Mouse (Mus musculus) spleen, adult 2 months (tissue): ENCODE data around the gene Exosc5. TPM values are rescaled to one million over a fixed set of nuclear protein-coding genes. Genes with fewer than 3 reads are reported as not detected.

ENCODE experiments used
- DNase-seq, 2 experiments: peaks; one replicate each; pipeline versions ENCODE4 v3.0.0 to v3.0.0-alpha.2; 2012 to 2021; ENCODE audit warnings: low spot score in 2 of 2, low read depth in 1 of 2
- H3K27ac ChIP-seq: fragments of 200-500 bp; 2 replicates; pipeline ENCODE4 v1.5.1; 2012; ENCODE audit warnings: low read length, inconsistent platforms; ENCODE audit not compliant: insufficient read depth
- H3K27me3 ChIP-seq: fragments of 200-500 bp; 2 replicates; pipeline ENCODE4 v1.6.1; 2012; ENCODE audit warnings: mild to moderate bottlenecking, moderate library complexity, low read length, inconsistent platforms; ENCODE audit not compliant: control insufficient read depth, insufficient read depth
- H3K36me3 ChIP-seq: fragments of 200-500 bp; 2 replicates; pipeline ENCODE4 v1.6.1; 2012; ENCODE audit warnings: mild to moderate bottlenecking, low read length, inconsistent platforms; ENCODE audit not compliant: control insufficient read depth, insufficient read depth
- H3K4me1 ChIP-seq: fragments of 200-500 bp; 2 replicates; pipeline ENCODE4 v1.6.1; 2011; ENCODE audit warnings: inconsistent platforms; ENCODE audit not compliant: control insufficient read depth, insufficient read depth, insufficient read length
- H3K4me3 ChIP-seq: fragments of 200-500 bp; 2 replicates; pipeline ENCODE4 v1.5.1; 2011; ENCODE audit warnings: mild to moderate bottlenecking, inconsistent platforms; ENCODE audit not compliant: insufficient read depth, insufficient read length; ENCODE audit errors: extremely low read depth
- CTCF ChIP-seq: fragments of 200-500 bp; IDR thresholded peaks from 2 replicates; pipeline ENCODE4 v1.5.1; 2011; ENCODE audit warnings: mild to moderate bottlenecking, inconsistent platforms; ENCODE audit not compliant: insufficient read depth, insufficient read length, insufficient replicate concordance; ENCODE audit errors: extremely low read depth
- POLR2A ChIP-seq: fragments of 200-500 bp; IDR thresholded peaks from 2 replicates; pipeline ENCODE4 v1.6.1; 2011; ENCODE audit warnings: low read depth, low read length, inconsistent platforms
- WGBS: fragments of 180-500 bp; shearing (Covaris S2); methylation state at CpG from one replicate; pipeline ENCODE4 v1.1.7; 2018; 5-methylcytosine and 5-hydroxymethylcytosine counted together
- polyA plus RNA-seq: library from polyadenylated mRNA; depleted of rRNA; stranded (reverse); fragments of >200 nt; gene quantifications from 2 replicates; pipeline ENCODE4 v1.2.3, GENCODE M21; 2012

Gene Exosc5
- polyA plus RNA-seq, 1 experiment = 79.5 TPM

- no peak for TF ChIP-seq CTCF
- TF ChIP-seq POLR2A = no peak
- no peaks in the 10 kb centered on the region for H3K27me3 ChIP-seq
- WGBS = 23% methylated on average over 5 of the region's 5 CpGs
- peak overlapping the region; percentile 78 for H3K27ac ChIP-seq
- H3K4me1 ChIP-seq = peaks cover 35% of the 10 kb centered on the region; the same call in 1 of the 2 replicates
- no peak for DNase-seq
- H3K4me3 ChIP-seq = no peak overlapping the region
- 0 out of 2 replicates have a peak, but pooled peaks cover 1% of the 10 kb centered on the region for H3K36me3 ChIP-seq
Measured at GRCm38 (mm10) chr7:25649839-25650238, 9.1 kb upstream of the Exosc5 start.

- DNase-seq = peak; percentile 71 to 77
- H3K36me3 ChIP-seq = 0 out of 2 replicates have a peak, but pooled peaks cover 1% of the 10 kb centered on the region
- TF ChIP-seq CTCF = peak; percentile 57; the same call in 1 of the 2 replicates
- no peak; the same call in none of the 2 replicates for TF ChIP-seq POLR2A
- no peak overlapping the region for H3K4me3 ChIP-seq
- H3K27ac ChIP-seq = peak overlapping the region; percentile 92
- H3K27me3 ChIP-seq = no peaks in the 10 kb centered on the region
- H3K4me1 ChIP-seq = peaks cover 27% of the 10 kb centered on the region; the same call in 1 of the 2 replicates
- WGBS = 12% methylated on average over 8 of the region's 8 CpGs
Measured at GRCm38 (mm10) chr7:25651281-25651680, 7.7 kb upstream of the Exosc5 start.

- 21% methylated on average over 12 of the region's 12 CpGs for WGBS
- Histone ChIP-seq H3K36me3 (0 out of 2 replicates have a peak, but pooled peaks cover 1% of the 10 kb centered on the region), H3K27me3 (no peaks in the 10 kb centered on the region), H3K4me1 (peaks cover 17% of the 10 kb centered on the region; the same call in 1 of the 2 replicates), H3K4me3 (no peak overlapping the region), H3K27ac (peak overlapping the region; percentile 92)
- no peak for TF ChIP-seq POLR2A
- no peak for TF ChIP-seq CTCF
- DNase-seq = peak in 1 of 2 experiments; percentile 63
Measured at GRCm38 (mm10) chr7:25652244-25652759, 6.7 kb upstream of the Exosc5 start.

GRCm38 (mm10) chr7:25655601-25656428, 3.1 kb upstream of the Exosc5 start:
- DNase-seq = no peak
- Histone ChIP-seq H3K4me3 (no peak overlapping the region), H3K27ac (no peak overlapping the region), H3K4me1 (peaks cover 10% of the 10 kb centered on the region; the same call in 1 of the 2 replicates), H3K36me3 (0 out of 2 replicates have a peak, but pooled peaks cover 1% of the 10 kb centered on the region), H3K27me3 (no peaks in the 10 kb centered on the region)
- no peak for TF ChIP-seq CTCF
- WGBS = 80% methylated on average over 11 of the region's 11 CpGs

- WGBS = 41% methylated on average over 10 of the region's 10 CpGs
- Histone ChIP-seq H3K27ac (no peak overlapping the region), H3K4me3 (peak overlapping the region; percentile 78), H3K27me3 (no peaks in the 10 kb centered on the region), H3K4me1 (peaks cover 4% of the 10 kb centered on the region; the same call in 1 of the 2 replicates), H3K36me3 (peaks cover 1% of the 10 kb centered on the region; the same call in 1 of the 2 replicates)
- no peak for TF ChIP-seq CTCF
- no peak for TF ChIP-seq POLR2A
- no peak for DNase-seq
Measured at GRCm38 (mm10) chr7:25657785-25658184, 1.2 kb upstream of the Exosc5 start.

- WGBS = 93% methylated on average over 8 of the region's 8 CpGs
- Histone ChIP-seq H3K27me3 (no peaks in the 10 kb centered on the region), H3K27ac (no peak overlapping the region), H3K4me1 (no peaks in the 10 kb centered on the region), H3K4me3 (no peak overlapping the region), H3K36me3 (peaks cover 45% of the 10 kb centered on the region)
- no peak for TF ChIP-seq POLR2A
- TF ChIP-seq CTCF = no peak
- DNase-seq = no peak
Measured at GRCm38 (mm10) chr7:25666381-25666780, 7.4 kb downstream of the Exosc5 start.
